Mouse (Mus musculus) stomach, postnatal 0 days (tissue): ENCODE measurements around the gene C1qtnf5. TPM values are rescaled to one million over a fixed set of nuclear protein-coding genes. Genes with fewer than 3 reads are reported as not detected.

ENCODE experiments used
- ATAC-seq: fragments of 200-750 bp; cut with Nextera tagmentation; 2 replicates; pipeline ENCODE4 v1.8.0; 2017; ENCODE audit not compliant: low FRiP score, low TSS enrichment
- DNase-seq: peaks from one replicate; pipeline ENCODE4 v3.0.0-alpha.2; 2016; ENCODE audit warnings: low spot score
- H3K27ac ChIP-seq: fragments of 300-500 bp; sonication (generic); replicated peaks from 2 replicates; pipeline ENCODE4 v1.5.1; 2014; ENCODE audit warnings: mild to moderate bottlenecking, control low read depth
- H3K27me3 ChIP-seq: fragments of 300-500 bp; sonication (generic); 2 replicates; pipeline ENCODE4 v1.6.1; 2014; ENCODE audit warnings: low read length; ENCODE audit not compliant: control insufficient read depth, insufficient read depth
- H3K36me3 ChIP-seq: fragments of 300-500 bp; sonication (generic); 2 replicates; pipeline ENCODE4 v1.6.1; 2014; ENCODE audit warnings: low read length, mixed read lengths; ENCODE audit not compliant: control insufficient read depth, insufficient read depth
- H3K4me1 ChIP-seq: fragments of 300-500 bp; sonication (generic); replicated peaks from 2 replicates; pipeline ENCODE4 v1.6.1; 2014; ENCODE audit warnings: antibody characterized with exemption; ENCODE audit not compliant: control insufficient read depth, insufficient read depth
- H3K4me2 ChIP-seq: fragments of 300-500 bp; sonication (generic); replicated peaks from 2 replicates; pipeline ENCODE4 v1.6.1; 2014; ENCODE audit warnings: low read depth, mild to moderate bottlenecking, control low read depth, moderate library complexity
- H3K4me3 ChIP-seq: fragments of 300-500 bp; sonication (generic); 2 replicates; pipeline ENCODE4 v1.5.1; 2014; ENCODE audit warnings: low read depth, low read length, control low read depth
- H3K9ac ChIP-seq: fragments of 300-500 bp; sonication (generic); 2 replicates; pipeline ENCODE4 v1.6.1; 2014; ENCODE audit warnings: mild to moderate bottlenecking, low read length, control low read depth, mixed read lengths
- H3K9me3 ChIP-seq: fragments of 300-500 bp; sonication (generic); 2 replicates; pipeline ENCODE4 v1.6.1; 2016; ENCODE audit warnings: low read length; ENCODE audit not compliant: control insufficient read depth
- CTCF ChIP-seq: IDR thresholded peaks from 2 replicates; pipeline ENCODE4 v1.5.1; 2016; ENCODE audit warnings: antibody characterized with exemption, low read depth, mild to moderate bottlenecking, moderate library complexity
- EP300 ChIP-seq: optimal IDR thresholded peaks from 2 replicates; pipeline ENCODE3; 2016; ENCODE audit warnings: antibody characterized with exemption
- WGBS: fragments of 180-500 bp; shearing (Covaris S2); extraction: QIAGEN DNeasy Blood & Tissue Kit; methylation state at CpG from one replicate; pipeline ENCODE4 v1.1.7; 2014; 5-methylcytosine and 5-hydroxymethylcytosine counted together
- polyA plus RNA-seq: library from polyadenylated mRNA; unstranded; fragments of >200 nt; fragmentation: Nextera tagmentation; extraction: Ambion mirVana; gene quantifications from 2 replicates; pipeline ENCODE4 v1.2.1, GENCODE M21; 2015

Gene C1qtnf5
- polyA plus RNA-seq, 1 experiment from 2014 or later, result 5.3 TPM

GRCm38 (mm10) chr9:44078136-44078797 lies 28.8 kb upstream of the C1qtnf5 start:
- Histone ChIP-seq H3K4me2 (peak overlapping the region; percentile 25; the same call in 1 of the 2 replicates), H3K9ac (no peak overlapping the region), H3K27me3 (no peaks in the 10 kb centered on the region), H3K27ac (peak overlapping the region; percentile 81), H3K36me3 (no peaks in the 10 kb centered on the region), H3K4me1 (peaks cover 16% of the 10 kb centered on the region), H3K9me3 (no peaks in the 10 kb centered on the region), H3K4me3 (no peak overlapping the region)
- DNase-seq, result no peak
- WGBS, result 70% methylated on average over 10 of the region's 10 CpGs
- no peak for ATAC-seq
- no peak for TF ChIP-seq EP300
- TF ChIP-seq CTCF, result peak; percentile 12; the same call in 1 of the 2 replicates

- peak; percentile 82 for ATAC-seq
- no peaks in the 10 kb centered on the region for H3K27me3 ChIP-seq
- DNase-seq, result peak; percentile 86
- WGBS, result 14% methylated on average over 14 of the region's 16 CpGs
- H3K36me3 ChIP-seq, result no peaks in the 10 kb centered on the region
- no peaks in the 10 kb centered on the region for H3K9me3 ChIP-seq
- 0 out of 2 replicates have a peak, but pooled peaks have one; percentile 18 for TF ChIP-seq CTCF
- TF ChIP-seq EP300, result no peak
- peaks cover 16% of the 10 kb centered on the region for H3K4me1 ChIP-seq
- peak overlapping the region; percentile 81 for H3K27ac ChIP-seq
- H3K9ac ChIP-seq, result no peak overlapping the region
- no peak overlapping the region for H3K4me3 ChIP-seq
- peak overlapping the region; percentile 25; the same call in 1 of the 2 replicates for H3K4me2 ChIP-seq
These were observed 27.9 kb upstream of the C1qtnf5 start for GRCm38 (mm10) chr9:44078955-44079756.

- no peak overlapping the region for H3K4me3 ChIP-seq
- ATAC-seq, result no peak
- no peak overlapping the region for H3K4me2 ChIP-seq
- H3K9ac ChIP-seq, result no peak overlapping the region
- no peaks in the 10 kb centered on the region for H3K36me3 ChIP-seq
- peaks cover 19% of the 10 kb centered on the region for H3K4me1 ChIP-seq
- H3K27me3 ChIP-seq, result no peaks in the 10 kb centered on the region
- H3K9me3 ChIP-seq, result no peaks in the 10 kb centered on the region
- WGBS, result 58% methylated on average over 10 of the region's 10 CpGs
- peak overlapping the region; percentile 81 for H3K27ac ChIP-seq
- TF ChIP-seq EP300 (no peak), CTCF (no peak)
- no peak for DNase-seq
These were observed 26.9 kb upstream of the C1qtnf5 start for GRCm38 (mm10) chr9:44079997-44080780.

- no peaks in the 10 kb centered on the region for H3K36me3 ChIP-seq
- DNase-seq (no peak), ATAC-seq (no peak)
- peaks cover 21% of the 10 kb centered on the region for H3K4me1 ChIP-seq
- TF ChIP-seq CTCF (no peak), EP300 (no peak)
- H3K27ac ChIP-seq, result peak overlapping the region; percentile 69; the same call in 1 of the 2 replicates
- no peak overlapping the region for H3K9ac ChIP-seq
- no peak overlapping the region for H3K4me3 ChIP-seq
- no peaks in the 10 kb centered on the region for H3K9me3 ChIP-seq
- 48% methylated on average over 5 of the region's 5 CpGs for WGBS
- H3K4me2 ChIP-seq, result no peak overlapping the region
- H3K27me3 ChIP-seq, result no peaks in the 10 kb centered on the region
These were observed 26.1 kb upstream of the C1qtnf5 start for GRCm38 (mm10) chr9:44080953-44081352.

- no peaks in the 10 kb centered on the region for H3K9me3 ChIP-seq
- H3K4me2 ChIP-seq, result no peak overlapping the region
- ATAC-seq, result no peak
- DNase-seq, result no peak
- 68% methylated on average over 5 of the region's 5 CpGs for WGBS
- H3K4me1 ChIP-seq, result peaks cover 21% of the 10 kb centered on the region
- no peak overlapping the region for H3K9ac ChIP-seq
- no peak overlapping the region for H3K4me3 ChIP-seq
- no peaks in the 10 kb centered on the region for H3K27me3 ChIP-seq
- TF ChIP-seq EP300 (no peak), CTCF (no peak)
- no peak overlapping the region for H3K27ac ChIP-seq
- no peaks in the 10 kb centered on the region for H3K36me3 ChIP-seq
These were observed 25.5 kb upstream of the C1qtnf5 start for GRCm38 (mm10) chr9:44081581-44081980.
